Mouse (Mus musculus): ENCODE results near the gene Ppp1r9a. TPM values are rescaled to one million over a fixed set of nuclear protein-coding genes. Genes with fewer than 3 reads are reported as not detected.

The Ppp1r9a gene
- total and polyA plus RNA-seq, 3 experiments = 0.03 TPM; not detected in 2

GRCm38 (mm10) chr6:5199376-5199905, 296.7 kb downstream of the Ppp1r9a start:
- Histone ChIP-seq H3K4me3 (ENCODE audit: control insufficient read depth in 1 of 2, insufficient read depth in 1 of 2, low read depth in 2 of 2, low read length in 2 of 2) (no peak overlapping the region), H3K27me3 (ENCODE audit: control insufficient read depth in 1 of 2, insufficient read depth in 2 of 2, low read length in 2 of 2) (peaks cover 0 to 4% of the 10 kb centered on the region in 2 experiments; a peak in 2 of 4 replicates), H3K4me1 (ENCODE audit: control insufficient read depth in 1 of 2, insufficient read depth in 2 of 2, low read length in 2 of 2) (no peaks in the 10 kb centered on the region), H3K27ac (ENCODE audit: control insufficient read depth, low read depth, low read length) (no peak overlapping the region), H3K36me3 (ENCODE audit: control insufficient read depth in 1 of 2, insufficient read depth in 2 of 2, low read length in 2 of 2) (no peaks in the 10 kb centered on the region), H3K79me2 (ENCODE audit: control insufficient read depth, insufficient read depth, low read length, poor library complexity) (no peaks in the 10 kb centered on the region), H3K9me3 (replicated peaks; ENCODE audit: insufficient read depth, low read length) (no peaks in the 10 kb centered on the region), H3K9ac (ENCODE audit: control insufficient read depth, low read depth, low read length, poor library complexity, severe bottlenecking) (no peak overlapping the region)
- TF ChIP-seq ZNF384 (IDR thresholded peaks at IDR 0.05; ENCODE audit: low read depth, low read length) (no peak), MXI1 (IDR thresholded peaks at IDR 0.05; ENCODE audit: low read depth, low read length) (no peak), BHLHE40 (IDR thresholded peaks at IDR 0.05; ENCODE audit: borderline replicate concordance, low read depth, low read length) (no peak)
- no peak for DNase-seq (ENCODE audit: low read depth, low spot score)

- no peak overlapping the region for H3K27ac ChIP-seq (ENCODE audit: control insufficient read depth, low read depth, low read length)
- no peaks in the 10 kb centered on the region for H3K4me1 ChIP-seq (ENCODE audit: control insufficient read depth in 1 of 2, insufficient read depth in 2 of 2, low read length in 2 of 2)
- TF ChIP-seq NRF1 (IDR thresholded peaks at IDR 0.05; ENCODE audit: insufficient read depth, low read depth, low read length, poor library complexity, severe bottlenecking) (no peak), NELFE (IDR thresholded peaks at IDR 0.05; ENCODE audit: low read depth, low read length) (no peak), GABPA (IDR thresholded peaks at IDR 0.05; ENCODE audit: low read depth, low read length) (no peak), RCOR1 (IDR thresholded peaks at IDR 0.05; ENCODE audit: low read depth, low read length) (no peak), RAD21 (IDR thresholded peaks at IDR 0.05; ENCODE audit: low read depth, low read length) (no peak), POLR2AphosphoS2 (IDR thresholded peaks at IDR 0.05; ENCODE audit: low read length) (no peak), ZNF384 (IDR thresholded peaks at IDR 0.05; ENCODE audit: low read depth, low read length) (no peak), TCF12 (IDR thresholded peaks at IDR 0.05; ENCODE audit: low read depth, low read length) (no peak), POLR2AphosphoS5 (IDR thresholded peaks at IDR 0.05; ENCODE audit: borderline replicate concordance, low read depth, low read length) (no peak), EP300 (IDR thresholded peaks at IDR 0.05; ENCODE audit: low read depth in 1 of 2, low read length in 2 of 2) (no peak), ZC3H11A (IDR thresholded peaks at IDR 0.05; ENCODE audit: low read depth, low read length) (no peak), CTCF (IDR thresholded peaks at IDR 0.05 in 2 of 3, conservative IDR thresholded peaks at IDR 0.05 in 1 of 3; ENCODE audit: control insufficient read depth in 1 of 3, insufficient read depth in 1 of 3, low read depth in 2 of 3, low read length in 3 of 3, poor library complexity in 1 of 3, severe bottlenecking in 1 of 3) (no peak), USF1 (IDR thresholded peaks at IDR 0.05; ENCODE audit: low read depth, low read length) (no peak), ETS1 (IDR thresholded peaks at IDR 0.05; ENCODE audit: low read depth, low read length) (no peak), BHLHE40 (IDR thresholded peaks at IDR 0.05; ENCODE audit: borderline replicate concordance, low read depth, low read length) (no peak), POLR2A (IDR thresholded peaks at IDR 0.05; ENCODE audit: control insufficient read depth in 1 of 2, insufficient read depth in 1 of 2, low read depth in 1 of 2, low read length in 2 of 2, poor library complexity in 1 of 2) (no peak), TBP (IDR thresholded peaks at IDR 0.05; ENCODE audit: low read depth, low read length) (no peak), ELF1 (IDR thresholded peaks at IDR 0.05; ENCODE audit: low read depth, low read length) (no peak)
- no peak for DNase-seq (ENCODE audit: low read depth, low spot score)
- no peaks in the 10 kb centered on the region for H3K36me3 ChIP-seq (ENCODE audit: control insufficient read depth in 1 of 2, insufficient read depth in 2 of 2, low read length in 2 of 2)
- H3K79me2 ChIP-seq (ENCODE audit: control insufficient read depth, insufficient read depth, low read length, poor library complexity) = no peaks in the 10 kb centered on the region
- H3K27me3 ChIP-seq (ENCODE audit: control insufficient read depth in 1 of 2, insufficient read depth in 2 of 2, low read length in 2 of 2) = peaks cover 0 to 3% of the 10 kb centered on the region in 2 experiments; a peak in 3 of 4 replicates
- no peaks in the 10 kb centered on the region for H3K9me3 ChIP-seq (replicated peaks; ENCODE audit: insufficient read depth, low read length)
- H3K4me3 ChIP-seq (ENCODE audit: control insufficient read depth in 1 of 2, insufficient read depth in 1 of 2, low read depth in 2 of 2, low read length in 2 of 2) = no peak overlapping the region
- no peak overlapping the region for H3K9ac ChIP-seq (ENCODE audit: control insufficient read depth, low read depth, low read length, poor library complexity, severe bottlenecking)
Observed at GRCm38 (mm10) chr6:5199916-5200315, 297.2 kb downstream of the Ppp1r9a start.
